Mouse (Mus musculus): ENCODE measurements around the gene Ormdl3. TPM values are rescaled to one million over a fixed set of nuclear protein-coding genes. Genes with fewer than 3 reads are reported as not detected.

Gene Ormdl3
- polyA plus RNA-seq (2012; ENCODE audit: low replicate concordance), result 33.4 and 47.2 TPM in 2 replicates

GRCm38 (mm10) chr11:98586892-98587563 is at the start of gene Ormdl3:
Ormdl3 (minus strand) TSS chr11:98587368.

DNA sequence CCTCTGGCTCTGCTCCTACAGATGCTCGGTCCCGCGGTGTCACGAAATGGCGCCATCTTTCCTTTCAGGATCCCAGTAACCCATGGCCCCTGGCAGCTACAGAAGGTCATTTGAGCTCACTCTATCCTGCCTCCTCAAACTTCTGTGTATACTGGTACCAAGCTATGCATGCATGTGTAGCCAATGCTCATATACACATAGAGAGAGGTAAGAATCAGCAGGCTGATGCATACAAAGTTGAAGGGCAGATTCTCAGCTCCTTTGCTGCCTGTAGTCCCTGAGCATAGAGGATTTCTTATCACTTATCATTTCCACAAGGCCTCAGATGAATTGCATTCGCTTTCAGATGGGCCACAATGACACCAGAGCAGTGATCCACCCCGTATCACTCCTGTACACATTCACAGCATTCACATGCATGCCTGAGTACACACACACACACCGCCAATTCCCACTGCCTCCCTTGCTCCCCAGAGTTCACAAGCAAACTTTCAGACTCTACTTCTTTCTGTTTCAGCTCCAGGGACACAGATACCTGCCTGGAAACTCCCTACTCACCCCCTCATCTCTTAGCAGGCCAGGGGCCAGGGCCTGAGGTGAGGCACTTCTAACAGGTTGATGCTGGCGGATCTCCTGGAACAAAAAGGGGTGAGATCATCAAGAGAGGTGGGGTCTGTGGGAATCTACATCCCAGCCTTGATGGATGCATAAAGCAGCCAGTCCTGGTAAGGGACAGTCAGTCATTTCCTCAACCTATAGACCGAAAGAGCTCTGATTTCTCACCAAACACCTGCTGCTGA is 38.6 kb upstream of the Ormdl3 start, which contains the start of the genes Gm12355 and Gsdma3:
Gm12355 (minus strand) TSS at position 51 of the 800 bp plus-strand sequence.
Gsdma3 (plus strand) TSS at position 750 of the 800 bp plus-strand sequence.

DNA sequence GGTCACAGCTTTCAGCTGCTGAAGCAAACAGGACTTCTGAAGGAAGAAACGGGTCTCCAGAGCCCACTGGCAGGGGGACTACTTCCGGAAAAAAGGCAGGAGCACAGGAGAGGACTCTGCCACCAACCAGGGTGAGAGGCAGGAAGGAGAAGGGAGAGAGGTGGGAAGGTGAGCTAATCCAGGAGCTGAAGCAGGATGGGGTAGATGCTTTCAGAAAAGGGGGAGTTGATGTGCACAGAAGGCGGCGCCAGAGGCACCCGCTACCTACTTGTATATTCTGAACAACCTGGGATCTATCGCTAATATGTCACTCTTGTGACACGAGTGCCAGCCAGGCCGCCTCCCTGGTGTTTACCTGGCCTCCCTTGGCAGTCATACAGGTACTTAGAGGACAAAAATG is 10.8 kb upstream of the Ormdl3 start, which contains the start of gene Lrrc3c:
Lrrc3c (plus strand) TSS at position 301 of the 400 bp plus-strand sequence.

DNA sequence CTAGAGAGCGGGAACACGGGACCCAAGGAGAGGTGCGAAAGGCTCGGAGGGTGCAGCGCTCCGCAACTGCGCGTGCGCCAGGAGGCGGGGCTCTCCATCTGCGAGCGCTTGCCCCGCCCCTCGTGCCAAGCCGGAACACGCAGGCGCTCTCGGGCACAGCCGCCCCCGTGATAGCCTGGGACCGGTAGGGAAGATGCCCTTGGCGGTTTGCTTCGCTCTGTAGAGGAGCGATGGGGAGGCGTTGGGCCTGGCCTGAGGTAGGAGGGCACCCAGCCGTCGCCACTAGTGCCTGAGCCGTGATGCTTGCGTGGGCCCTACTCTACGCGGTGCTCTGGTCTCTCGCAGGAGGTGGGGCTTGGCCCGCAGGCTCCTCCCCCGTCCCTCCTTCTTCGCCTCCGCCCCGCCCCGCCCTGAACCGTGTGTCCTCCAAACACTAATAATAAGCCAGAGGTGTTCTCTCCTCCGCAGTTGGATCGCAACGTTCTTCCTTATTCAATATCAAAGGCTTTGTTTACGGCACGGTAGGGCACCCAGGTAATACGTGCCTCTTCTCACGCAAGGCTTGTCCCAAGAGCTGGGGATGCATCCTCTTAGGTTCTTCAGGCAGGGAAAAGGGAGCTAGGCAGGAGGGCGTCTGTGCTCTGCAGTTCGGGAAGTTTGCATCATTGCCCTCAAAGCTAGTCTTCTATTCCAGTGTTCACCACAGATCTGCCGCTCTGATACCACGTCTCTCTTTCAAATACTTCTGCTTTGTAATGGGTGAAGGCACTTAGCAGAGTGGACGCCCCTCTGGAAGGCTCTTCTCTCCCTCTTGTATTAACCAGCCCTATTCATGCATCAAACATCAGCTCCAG is 36.0 kb downstream of the Ormdl3 start, which contains the start of gene Zpbp2:
Zpbp2 (plus strand) TSS at position 123 of the 854 bp plus-strand sequence.

DNA sequence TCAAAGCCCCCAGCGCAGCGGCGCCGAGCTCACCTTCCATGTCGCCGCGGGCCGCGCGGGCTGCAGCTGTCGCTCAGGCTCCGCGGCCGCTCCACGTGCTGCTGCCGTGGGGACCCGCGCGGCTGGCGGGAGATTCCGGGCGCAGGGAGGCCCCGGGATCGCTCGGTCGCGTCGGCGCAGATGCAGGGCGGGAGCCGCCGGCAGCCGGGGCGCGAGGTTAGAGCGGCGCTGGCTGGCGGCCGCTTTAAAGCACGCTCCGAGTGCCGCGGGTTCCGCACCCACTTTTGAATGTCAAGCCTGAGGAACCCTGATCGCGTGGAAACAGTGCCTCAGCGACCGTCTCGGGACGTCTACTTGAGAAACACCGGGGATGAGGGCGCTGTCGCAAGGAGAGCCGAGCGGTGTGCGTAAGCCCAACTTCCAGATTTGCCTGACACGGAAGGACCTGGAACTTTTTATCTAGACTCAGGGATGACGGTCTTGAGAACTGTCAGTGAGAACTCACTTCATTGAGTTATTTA is 41.4 kb downstream of the Ormdl3 start, which contains the start of gene Ikzf3:
Ikzf3 (minus strand) TSS at position 321 of the 521 bp plus-strand sequence.

Other genes starting within 250 kb of the Ormdl3 start
- gene Ppp1r1b, start 239.0 kb downstream of the Ormdl3 start, polyA plus RNA-seq (2012; ENCODE audit: low replicate concordance), result 0.20 and 0.28 TPM in 2 replicates
- 52.7 and 83.5 TPM in 2 replicates for gene Stard3, start 229.0 kb downstream of the Ormdl3 start, polyA plus RNA-seq (2012; ENCODE audit: low replicate concordance)
- gene Tcap, start 203.6 kb downstream of the Ormdl3 start, polyA plus RNA-seq (2012; ENCODE audit: low replicate concordance), result 0.20 and 0.59 TPM in 2 replicates
- not detected in 2 replicates for gene Pnmt, start 200.9 kb downstream of the Ormdl3 start, polyA plus RNA-seq (2012; ENCODE audit: low replicate concordance)
- 15.6 and 23.8 TPM in 2 replicates for gene Pgap3, start 186.9 kb downstream of the Ormdl3 start, polyA plus RNA-seq (2012; ENCODE audit: low replicate concordance)
- gene Erbb2, start 174.9 kb downstream of the Ormdl3 start, polyA plus RNA-seq (2012; ENCODE audit: low replicate concordance), result 2.3 and 2.6 TPM in 2 replicates
- 41.8 and 65.2 TPM in 2 replicates for gene Mien1, start 148.4 kb downstream of the Ormdl3 start, polyA plus RNA-seq (2012; ENCODE audit: low replicate concordance)
- 2.9 and 3.1 TPM in 2 replicates for gene Grb7, start 141.0 kb downstream of the Ormdl3 start, polyA plus RNA-seq (2012; ENCODE audit: low replicate concordance)
- 71.3 and 78.4 TPM in 2 replicates for gene Ikzf3, start 41.3 kb downstream of the Ormdl3 start, polyA plus RNA-seq (2012; ENCODE audit: low replicate concordance)
- gene Zpbp2, start 36.3 kb downstream of the Ormdl3 start, polyA plus RNA-seq (2012; ENCODE audit: low replicate concordance), result 0.86 and 2.4 TPM in 2 replicates
- gene Lrrc3c, start 10.9 kb upstream of the Ormdl3 start, polyA plus RNA-seq (2012; ENCODE audit: low replicate concordance), result not detected in 2 replicates
- gene Gm12355, start 38.3 kb upstream of the Ormdl3 start, polyA plus RNA-seq (2012; ENCODE audit: low replicate concordance), result not detected in 2 replicates
- gene Gsdma3, start 39.0 kb upstream of the Ormdl3 start, polyA plus RNA-seq (2012; ENCODE audit: low replicate concordance), result not detected in 2 replicates
- gene Gsdma2, start 59.4 kb upstream of the Ormdl3 start, polyA plus RNA-seq (2012; ENCODE audit: low replicate concordance), result not detected in 2 replicates
- 0.04 TPM in 1 of 2 replicates, not detected in the other for gene Gsdma, start 77.0 kb upstream of the Ormdl3 start, polyA plus RNA-seq (2012; ENCODE audit: low replicate concordance)
- gene Psmd3, start 95.2 kb upstream of the Ormdl3 start, polyA plus RNA-seq (2012; ENCODE audit: low replicate concordance), result 81.9 and 109 TPM in 2 replicates
- 0.15 TPM in 1 of 2 replicates, not detected in the other for gene Csf3, start 113.9 kb upstream of the Ormdl3 start, polyA plus RNA-seq (2012; ENCODE audit: low replicate concordance)
- 71.6 and 109 TPM in 2 replicates for gene Med24, start 142.1 kb upstream of the Ormdl3 start, polyA plus RNA-seq (2012; ENCODE audit: low replicate concordance)
- gene Thra, start 153.3 kb upstream of the Ormdl3 start, polyA plus RNA-seq (2012; ENCODE audit: low replicate concordance), result 14.2 and 27.2 TPM in 2 replicates
- 4.5 and 4.7 TPM in 2 replicates for gene Nr1d1, start 188.0 kb upstream of the Ormdl3 start, polyA plus RNA-seq (2012; ENCODE audit: low replicate concordance)
- gene Msl1, start 208.1 kb upstream of the Ormdl3 start, polyA plus RNA-seq (2012; ENCODE audit: low replicate concordance), result 57.1 and 163 TPM in 2 replicates
- gene Casc3, start 217.5 kb upstream of the Ormdl3 start, polyA plus RNA-seq (2012; ENCODE audit: low replicate concordance), result 42.9 and 45.2 TPM in 2 replicates
- gene Rapgefl1, start 249.4 kb upstream of the Ormdl3 start, polyA plus RNA-seq (2012; ENCODE audit: low replicate concordance), result 1.3 and 3.6 TPM in 2 replicates

Data from hematopoietic multipotent progenitor cell, adult 10-12 weeks (in vitro differentiated cells).